Mouse (Mus musculus) ES-E14 (cell line): ENCODE measurements around the gene Syngr1.

Experiments used
- HCFC1 ChIP-seq: IDR thresholded peaks from 2 replicates; pipeline ENCODE4 v1.6.1; 2012; ENCODE audit warnings: low read length, inconsistent platforms, borderline replicate concordance; ENCODE audit not compliant: insufficient read depth
- MAFK ChIP-seq: IDR thresholded peaks from 2 replicates; pipeline ENCODE4 v1.6.1; 2014; ENCODE audit warnings: mild to moderate bottlenecking, low read depth, low read length, inconsistent platforms; ENCODE audit not compliant: insufficient read depth
- ZNF384 ChIP-seq: IDR thresholded peaks from 2 replicates; pipeline ENCODE4 v1.6.1; 2012; ENCODE audit warnings: low read depth, low read length, inconsistent platforms

DNA sequence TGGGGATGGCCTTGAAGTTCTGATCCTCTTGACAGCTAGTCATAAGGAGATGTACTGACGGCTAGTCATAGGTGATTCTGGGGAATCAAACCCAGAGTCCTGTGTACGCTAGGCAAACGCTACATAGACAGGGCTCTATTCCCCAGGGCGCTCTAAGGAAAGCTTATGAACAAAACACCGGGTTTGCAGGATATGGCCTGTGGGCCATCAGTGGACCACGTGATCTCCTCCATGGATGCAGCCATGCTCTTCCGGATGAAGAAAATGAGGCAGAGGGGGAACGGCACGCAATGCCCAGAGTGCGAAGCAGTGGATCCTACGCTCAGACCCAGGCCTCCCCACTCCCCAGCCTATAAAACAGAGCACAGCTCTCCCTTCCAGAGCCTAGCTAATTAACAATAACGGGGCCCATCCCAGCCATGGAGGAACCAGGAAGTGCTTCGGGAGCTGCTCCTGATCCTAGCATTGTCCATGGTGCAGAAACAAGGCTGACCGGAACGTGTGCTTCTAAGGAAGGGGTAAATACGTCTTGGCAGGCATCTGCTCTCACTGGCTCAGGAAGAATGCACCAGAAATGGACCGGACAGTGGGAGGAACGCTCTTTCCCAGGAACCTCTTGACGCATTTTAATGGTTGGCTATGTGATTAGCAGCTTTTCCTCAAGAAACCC is 39.9 kb upstream of the Syngr1 start:
- no peak for TF ChIP-seq MAFK
- no peak for TF ChIP-seq ZNF384
- TF ChIP-seq HCFC1 = no peak
